Mouse (Mus musculus) bone marrow, adult 2 months (tissue): Measurements from ENCODE around the gene Enpp3.

Source experiments
- CTCF ChIP-seq: fragments of 200-500 bp; IDR thresholded peaks from 2 replicates; pipeline ENCODE4 v1.5.1; 2011; ENCODE audit warnings: low read length, control low read depth; ENCODE audit not compliant: control insufficient read depth, insufficient read depth
- POLR2A ChIP-seq: fragments of 200-500 bp; IDR thresholded peaks from 2 replicates; pipeline ENCODE4 v1.6.1; 2011; ENCODE audit warnings: low read depth, mild to moderate bottlenecking, control low read depth, low read length, borderline replicate concordance; ENCODE audit not compliant: control insufficient read depth

DNA sequence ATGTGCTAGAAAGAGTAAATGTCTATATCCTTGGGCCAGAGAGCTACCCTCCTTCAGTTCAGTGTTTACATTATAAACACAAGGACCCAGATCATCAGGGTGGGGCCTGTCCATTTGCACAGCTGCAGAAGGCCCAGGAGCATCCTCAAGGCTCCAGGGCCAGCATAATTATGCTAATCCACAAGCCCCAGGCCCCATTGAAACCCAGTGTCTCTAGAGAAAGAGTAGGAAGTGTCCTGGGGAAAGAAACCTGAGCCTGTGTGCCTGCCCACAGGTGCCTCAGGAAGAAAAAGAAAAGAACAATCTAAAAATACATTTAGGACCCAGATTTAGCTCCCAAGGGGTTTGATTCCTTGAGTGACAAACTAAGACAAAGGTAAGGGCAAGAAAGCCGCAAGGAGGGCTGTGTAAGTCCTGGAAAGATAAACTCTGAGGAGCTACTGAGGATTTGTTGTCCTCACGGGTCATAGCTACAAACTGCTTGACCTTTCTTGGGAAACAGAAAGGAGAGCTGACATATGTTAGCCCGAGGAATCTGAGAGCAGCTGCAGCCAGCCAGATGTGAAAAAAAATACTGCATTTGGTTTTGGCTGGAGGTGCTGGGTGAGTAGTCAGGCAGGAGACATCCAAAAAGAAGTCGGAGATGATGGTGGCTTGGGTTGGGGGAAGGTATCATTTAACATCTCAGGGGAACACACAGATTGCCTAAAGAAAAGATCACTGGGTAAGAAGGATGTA, 7.8 kb downstream of the Enpp3 start:
- no peak for TF ChIP-seq POLR2A
- TF ChIP-seq CTCF = no peak
